Mouse (Mus musculus): Measurements from ENCODE around the gene Pnp.
"Not testable (repeated sequence)": the region's sequence is repeated elsewhere in the genome, so short reads cannot be mapped to it uniquely, and the experiment has no call there.

Pnp gene

DNA sequence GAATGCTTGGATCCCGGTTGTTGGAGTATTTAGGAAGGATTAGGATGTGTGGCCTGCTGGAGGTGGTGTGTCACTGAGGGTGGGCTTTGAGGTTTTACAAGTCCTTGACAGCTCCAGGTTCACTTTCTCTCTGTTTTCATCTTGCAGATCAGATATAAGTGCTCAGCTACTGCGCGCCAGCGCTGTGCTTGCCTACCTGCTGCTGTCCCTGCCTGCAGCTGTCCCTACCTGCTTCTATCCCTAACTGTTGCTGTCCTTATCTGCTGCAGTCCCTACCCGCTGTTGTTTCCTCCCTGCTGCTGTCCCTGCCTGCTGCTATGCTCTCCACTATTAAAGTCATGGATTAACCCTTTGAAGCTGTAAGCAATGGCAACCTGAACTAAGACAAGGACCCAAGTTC is 44.1 kb downstream of the Pnp start:
- no peak for DNase-seq (ENCODE audit: low spot score)

DNA sequence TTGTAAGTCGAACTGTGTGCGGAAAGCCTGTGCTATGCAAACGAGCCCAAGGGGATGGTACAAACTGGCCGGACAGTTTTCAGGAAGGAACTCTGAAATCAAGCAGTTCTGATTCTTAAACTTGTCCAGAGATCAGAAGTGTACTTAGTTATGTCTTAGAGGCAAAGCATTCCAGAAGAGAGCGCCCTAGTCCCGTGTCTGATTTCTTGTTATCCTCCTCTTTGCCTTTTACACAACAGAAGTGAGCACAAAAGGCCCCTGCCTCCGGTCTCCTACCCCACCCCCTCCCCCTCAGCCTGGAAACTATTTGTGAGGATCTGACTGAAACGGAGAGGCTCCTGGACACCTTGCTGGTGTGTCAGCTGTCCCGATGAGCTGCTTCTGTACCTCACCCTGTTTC is 45.8 kb downstream of the Pnp start:
- no peak for DNase-seq (ENCODE audit: low spot score)

DNA sequence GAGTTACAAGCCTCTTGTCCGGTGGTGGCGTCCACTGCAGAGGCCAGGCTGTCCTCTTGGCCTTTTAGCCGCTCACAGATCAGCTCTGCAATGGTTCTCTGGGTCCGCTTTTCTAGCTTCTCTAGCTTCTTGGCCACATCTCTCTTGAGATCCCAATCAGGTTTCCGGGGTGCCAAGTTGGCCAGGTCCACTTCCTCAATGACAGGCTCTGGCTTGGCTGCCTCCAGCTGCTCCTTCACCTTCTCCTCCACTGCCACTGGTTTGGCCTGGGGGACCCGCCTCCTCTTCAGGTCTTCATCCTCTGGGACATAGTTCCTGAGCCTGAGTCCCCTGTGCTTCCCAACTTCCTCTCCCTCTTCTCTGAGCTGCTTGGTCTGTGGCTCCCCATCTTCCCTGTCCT is 47.6 kb downstream of the Pnp start:
- not testable (repeated sequence) for DNase-seq (ENCODE audit: low spot score)

DNA sequence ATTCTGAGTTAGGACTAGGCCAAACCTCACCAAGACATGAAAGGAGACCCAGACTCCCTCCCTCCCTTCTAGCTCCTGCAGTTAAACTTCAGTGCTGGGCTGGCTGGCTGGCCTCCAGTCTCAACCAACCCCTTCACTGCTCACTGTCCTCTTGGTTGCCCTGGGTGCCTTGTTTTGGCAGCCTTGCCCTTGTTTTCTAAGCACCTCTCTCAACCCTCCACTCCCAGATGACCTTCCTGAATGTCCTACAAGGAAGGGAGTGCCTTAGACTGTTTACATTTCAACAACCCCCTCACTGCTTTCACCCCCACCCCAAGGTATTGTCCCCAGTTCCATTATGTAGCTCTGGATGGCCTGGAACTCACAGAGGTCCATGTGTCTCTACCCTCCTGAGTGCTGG is 48.7 kb downstream of the Pnp start:
- no peak for DNase-seq (ENCODE audit: low spot score)

DNA sequence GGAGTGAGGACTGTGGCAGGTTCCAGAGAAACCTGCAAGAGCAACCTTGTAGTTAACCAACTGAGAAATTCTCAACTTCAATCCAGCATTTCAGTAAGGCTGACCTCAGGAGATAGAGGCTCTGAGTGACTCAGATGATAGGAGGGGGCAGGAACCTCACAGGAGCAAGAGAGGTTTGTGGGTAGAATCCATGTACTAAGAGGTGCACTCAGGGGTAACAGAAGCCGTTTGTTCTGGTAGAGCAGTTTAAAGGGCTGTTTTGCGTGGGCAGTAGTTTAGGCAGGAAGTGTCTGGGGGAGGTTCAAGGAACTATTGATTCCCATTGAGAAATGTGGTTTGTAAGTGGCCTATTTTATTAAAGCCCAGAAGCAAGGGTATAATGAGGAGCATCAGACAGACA is 50.3 kb downstream of the Pnp start:
- DNase-seq (ENCODE audit: low spot score) = no peak

DNA sequence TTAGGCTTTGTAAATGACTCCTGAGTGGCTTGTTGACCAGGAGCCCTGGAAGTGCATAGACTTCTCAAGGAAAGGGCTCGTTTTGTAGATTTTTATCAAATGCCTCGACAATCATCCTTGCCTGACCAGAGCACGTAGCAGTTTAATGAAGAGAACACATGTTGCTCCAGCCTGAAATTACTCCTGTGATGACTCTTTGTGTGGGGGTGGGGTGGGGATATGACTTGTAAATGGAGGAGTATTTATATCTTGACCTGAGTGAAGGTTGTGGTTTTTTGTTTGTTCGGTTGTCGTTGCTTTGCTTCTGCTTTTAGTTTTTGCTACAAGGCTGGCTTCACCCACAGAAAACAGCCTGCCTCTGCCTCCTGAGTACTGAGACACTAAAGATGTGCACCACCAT is 51.0 kb downstream of the Pnp start:
- DNase-seq (ENCODE audit: low spot score) = no peak

DNA sequence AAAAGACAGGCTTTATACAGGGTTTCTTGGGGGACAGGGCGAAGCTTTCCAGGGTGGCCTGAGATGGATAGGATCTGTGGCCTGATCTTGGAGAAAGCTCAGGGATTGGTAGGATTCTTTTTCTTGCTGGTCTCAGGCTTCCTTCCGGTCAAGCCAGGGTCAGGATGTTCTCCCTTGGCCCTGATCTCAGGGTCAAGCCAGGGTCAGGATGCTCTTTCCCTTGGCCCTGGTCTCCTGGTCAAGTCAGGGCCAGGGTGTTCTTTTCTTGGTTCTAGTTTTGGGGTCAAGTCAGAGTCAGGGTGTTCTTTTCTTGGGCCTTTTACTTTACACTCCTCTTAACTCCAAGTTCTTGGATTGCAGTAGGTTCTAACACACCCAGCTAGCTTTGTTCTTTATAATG is 56.8 kb downstream of the Pnp start:
- DNase-seq (ENCODE audit: low spot score) = no peak

DNA sequence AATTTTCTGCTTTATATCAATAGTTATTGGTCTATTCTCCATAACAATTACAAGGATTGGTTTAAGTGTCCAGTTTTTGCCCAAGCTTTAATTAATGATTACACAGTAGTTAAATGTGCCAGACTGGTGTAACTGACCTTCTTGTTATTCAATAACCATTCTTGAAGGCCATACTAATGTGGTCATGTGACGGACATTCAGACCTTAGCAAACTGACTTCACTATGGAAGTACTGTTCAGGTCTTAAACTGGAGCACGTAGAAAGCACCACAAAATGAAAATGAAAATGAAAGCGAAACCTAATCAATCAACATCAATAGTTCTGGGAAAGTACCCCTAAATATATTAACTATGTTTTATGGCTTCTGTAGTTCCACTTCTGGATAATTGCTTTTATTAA is 60.2 kb downstream of the Pnp start:
- no peak for DNase-seq (ENCODE audit: low spot score)

DNA sequence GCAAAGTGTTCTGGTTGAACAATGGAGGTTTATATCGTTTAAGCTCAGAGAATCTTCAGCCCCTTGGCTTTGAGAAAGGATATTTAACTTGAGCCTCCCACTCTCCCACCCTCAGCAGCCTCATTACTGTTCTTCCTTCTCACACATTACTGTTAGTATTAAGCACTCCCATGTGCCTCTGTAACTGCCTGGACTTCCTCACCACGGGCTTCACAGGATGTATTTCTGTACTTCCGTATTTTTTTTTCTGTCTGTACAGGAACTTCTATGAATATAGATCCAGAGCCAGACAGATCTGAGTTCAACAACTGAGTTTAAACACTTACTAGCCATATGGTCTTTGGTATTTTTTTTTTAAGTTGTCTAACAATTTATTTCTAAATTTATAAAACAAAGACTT is 66.2 kb downstream of the Pnp start:
- no peak for DNase-seq (ENCODE audit: low spot score)

DNA sequence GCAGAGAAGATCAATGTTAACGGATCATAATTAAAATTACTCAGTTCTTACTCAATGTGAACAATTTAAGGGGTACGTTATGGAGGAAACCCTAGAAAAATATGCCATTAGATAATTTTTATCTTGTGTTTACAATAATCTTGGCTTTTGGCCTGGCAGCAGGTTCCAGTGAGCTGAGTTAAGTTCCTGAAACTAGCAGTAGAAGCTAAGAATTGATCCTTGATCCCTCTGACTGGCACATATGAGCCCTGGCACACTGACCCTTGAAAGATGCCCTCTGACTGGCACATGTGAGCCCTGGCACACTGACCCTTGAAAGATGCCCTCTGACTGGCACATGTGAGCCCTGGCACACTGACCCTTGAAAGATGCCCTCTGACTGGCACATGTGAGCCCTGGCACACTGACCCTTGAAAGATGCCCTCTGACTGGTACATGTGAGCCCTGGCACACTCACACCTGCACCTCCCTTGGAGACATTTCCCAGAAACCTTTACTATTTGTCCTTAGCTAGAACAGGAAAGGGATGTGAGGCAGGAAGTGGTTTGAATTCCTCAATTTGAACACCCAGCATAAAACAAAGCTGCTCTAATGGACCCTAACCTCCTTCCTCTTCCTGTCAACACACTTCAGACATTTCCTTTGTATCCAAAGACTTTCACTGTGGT is 67.3 kb downstream of the Pnp start:
- DNase-seq (ENCODE audit: low spot score) = no peak

DNA sequence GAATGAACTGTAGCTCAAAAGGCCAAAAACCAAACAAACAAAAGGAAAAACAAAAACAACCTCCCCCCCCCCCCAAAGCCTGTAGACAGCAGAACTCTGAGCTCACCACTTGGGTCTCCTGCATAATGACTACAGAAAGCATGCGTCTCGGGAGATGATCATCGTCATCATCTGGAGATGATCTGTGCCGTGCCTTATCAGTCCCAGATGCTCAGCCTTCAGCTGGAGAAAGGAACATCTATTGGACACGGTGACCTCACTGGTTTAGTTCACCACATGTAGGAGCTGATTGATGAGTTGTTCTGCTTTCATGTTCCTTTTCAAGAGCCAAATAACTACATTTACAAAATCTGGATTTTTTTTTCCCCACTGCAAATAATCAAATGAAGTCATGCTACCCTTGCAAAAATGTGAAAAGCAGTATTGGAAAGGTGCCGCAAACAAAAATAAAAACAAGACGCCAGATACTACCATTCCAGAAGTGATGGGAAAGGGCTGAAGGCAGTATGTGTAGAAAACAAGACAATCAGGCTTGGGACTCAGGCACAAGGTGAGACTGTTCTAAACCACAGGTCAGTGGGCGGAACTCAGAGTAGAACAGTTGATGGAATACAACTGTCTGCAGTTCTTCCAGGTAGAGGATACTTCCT is 76.4 kb downstream of the Pnp start, which contains the start of gene Rnase10:
TSS of gene Rnase10 (plus strand) at position 600 of the 650 bp plus-strand sequence.
- no peak for DNase-seq (ENCODE audit: low spot score)

DNA sequence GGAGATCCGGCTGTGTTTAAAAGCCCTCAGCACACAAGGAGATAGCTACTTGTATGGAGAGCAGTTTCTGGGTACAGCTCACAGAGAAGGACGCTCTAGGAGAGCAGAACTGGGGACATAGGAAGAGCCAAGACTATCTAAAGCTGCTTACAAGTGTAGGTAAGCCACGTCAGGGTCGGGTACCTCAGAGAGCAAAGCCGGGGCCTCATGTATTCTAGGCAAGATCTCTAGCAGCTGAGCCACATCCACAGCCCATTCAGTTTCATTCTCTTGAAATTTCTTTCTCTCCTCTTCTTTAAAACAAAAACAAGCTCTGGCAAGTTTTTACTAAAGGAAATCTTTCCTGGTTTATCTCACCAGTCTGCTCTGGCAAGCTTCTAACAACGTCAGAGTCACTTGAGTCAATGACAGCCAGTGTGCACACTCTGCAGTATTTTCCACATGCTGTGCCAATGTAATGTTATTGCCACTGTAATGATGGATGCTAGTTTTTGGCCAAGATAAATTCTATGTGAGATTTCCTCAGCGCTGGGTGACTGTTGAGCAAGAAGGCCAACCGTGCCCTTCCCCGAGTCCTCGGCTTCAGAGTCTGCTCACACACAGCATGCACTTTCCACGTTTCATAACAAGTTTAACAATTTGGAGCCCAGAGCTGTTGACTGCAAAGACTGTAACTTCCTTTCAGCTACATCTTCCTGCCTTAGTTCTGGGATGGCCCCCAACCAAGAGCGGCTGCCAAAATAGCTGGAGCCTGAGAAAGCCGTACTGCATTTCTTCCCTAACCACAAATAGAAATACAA is 77.2 kb downstream of the Pnp start:
- no peak for DNase-seq (ENCODE audit: low spot score)

DNA sequence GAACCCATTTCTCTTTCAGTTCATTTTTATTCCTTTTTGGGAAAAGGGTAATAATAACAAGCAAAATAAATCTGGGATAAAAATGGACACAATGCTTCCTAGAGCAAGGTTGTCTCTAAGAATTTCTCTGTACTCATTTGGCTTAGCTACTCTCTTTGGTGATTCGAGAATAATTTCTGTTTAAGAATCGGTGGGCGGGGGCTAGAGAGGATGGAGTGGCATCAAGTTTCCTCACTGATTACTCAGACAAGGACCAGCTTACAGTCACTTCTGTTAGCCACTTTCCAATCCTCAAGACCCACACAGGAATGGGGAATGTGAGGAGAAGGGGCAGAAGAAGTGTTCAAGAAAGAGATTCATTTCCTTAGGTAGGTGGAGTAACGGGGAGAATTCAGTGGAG is 77.9 kb downstream of the Pnp start:
- no peak for DNase-seq (ENCODE audit: low spot score)

DNA sequence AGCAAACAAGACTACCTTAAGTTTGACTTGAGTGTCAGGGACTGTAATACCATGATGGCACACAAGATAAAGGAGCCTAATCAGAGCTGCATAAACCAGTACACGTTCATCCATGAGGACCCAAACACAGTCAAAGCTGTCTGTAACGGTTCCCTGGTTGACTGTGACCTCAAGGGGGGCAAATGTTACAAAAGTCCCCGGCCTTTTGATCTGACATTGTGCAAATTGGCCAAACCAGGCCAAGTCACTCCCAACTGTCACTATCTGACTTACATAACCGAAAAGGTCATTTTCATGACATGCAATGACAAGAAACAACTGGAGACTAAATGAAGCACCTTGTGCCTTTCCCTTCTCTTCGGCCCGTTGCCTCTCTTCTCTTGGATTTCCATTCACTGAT is 78.7 kb downstream of the Pnp start:
- DNase-seq (ENCODE audit: low spot score) = no peak

DNA sequence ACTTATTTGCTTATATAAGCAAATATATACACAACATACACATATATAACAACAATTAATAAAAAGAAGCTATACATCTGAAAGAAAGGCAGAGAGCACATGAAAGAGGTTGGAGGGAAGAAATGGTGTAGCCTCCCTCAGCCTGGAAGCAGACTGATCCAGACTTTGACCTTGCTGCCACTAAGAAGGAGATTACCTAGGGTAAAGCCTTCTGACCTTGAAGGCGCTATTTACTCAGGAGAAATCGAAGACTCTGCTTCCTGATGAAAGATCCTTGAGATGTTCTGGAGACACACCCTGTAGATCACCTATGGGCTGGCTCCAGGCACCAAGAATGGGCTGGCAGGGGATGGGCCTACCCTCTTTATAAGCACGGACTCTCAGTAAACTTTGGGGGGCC is 83.8 kb downstream of the Pnp start:
- DNase-seq (ENCODE audit: low spot score) = not testable (repeated sequence)

Data from spleen, adult 12 weeks (tissue).